Mouse (Mus musculus) monocyte, adult 2 months (primary cell): ENCODE measurements around the gene Fxyd6.

ENCODE experiments used
- DNase-seq, 2 experiments: peaks; one replicate each; pipeline ENCODE4 v3.0.0; 2022; ENCODE audit warnings: low spot score in 2 of 2, low read depth in 1 of 2

Fxyd6 gene

DNA sequence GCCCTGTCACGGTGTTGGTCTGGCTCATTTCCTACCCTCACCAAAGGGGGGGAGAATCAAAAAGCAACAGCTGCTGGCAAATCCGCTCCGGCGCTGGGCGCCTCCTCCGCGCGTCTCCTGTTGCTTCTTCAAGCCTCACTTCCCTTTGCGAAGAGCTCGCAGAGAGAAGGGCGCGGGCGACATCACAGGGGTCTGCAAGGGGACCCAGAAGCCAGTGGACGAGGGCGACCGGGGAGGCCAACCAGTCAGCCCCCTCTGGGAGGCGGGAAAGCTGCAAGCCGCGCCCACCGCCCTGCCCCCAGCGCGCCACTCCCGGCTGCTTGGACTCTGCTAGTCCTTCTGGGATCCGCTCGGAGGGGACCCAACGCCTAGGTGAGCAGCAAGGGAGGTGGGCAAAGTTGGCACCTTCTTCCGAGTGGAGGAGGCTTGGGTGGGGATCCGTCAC, at the start of gene Fxyd6:
Gene Fxyd6 (plus strand): TSS at position 69 of the 445 bp plus-strand sequence.
- no peak for DNase-seq

GRCm38 (mm10) chr9:45321465-45321864, 48.5 kb upstream of the Fxyd6 start:
- no peak for DNase-seq

- no peak for DNase-seq
Measured at GRCm38 (mm10) chr9:45321946-45322430, 48.0 kb upstream of the Fxyd6 start.

GRCm38 (mm10) chr9:45326390-45326789, 43.6 kb upstream of the Fxyd6 start:
- DNase-seq: no peak

DNA sequence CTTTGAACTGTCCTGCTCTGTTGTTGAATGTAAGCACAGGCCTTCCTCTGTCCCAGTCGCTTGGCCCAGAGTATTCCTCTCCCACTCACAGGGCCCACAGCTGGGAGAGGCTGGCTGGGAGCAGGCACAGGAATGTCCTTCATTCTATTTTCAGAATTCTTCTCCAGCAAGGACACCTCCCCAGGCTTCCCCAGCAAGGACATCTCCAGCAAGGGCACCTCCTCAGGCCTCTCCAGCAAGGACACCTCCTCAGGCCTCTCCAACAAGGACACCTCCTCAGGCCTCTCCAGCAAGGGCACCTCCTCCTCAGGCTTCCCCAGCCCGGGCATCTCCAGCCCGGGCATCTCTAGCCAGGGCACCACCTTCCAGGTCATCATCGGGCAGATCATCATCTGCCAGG, 41.7 kb upstream of the Fxyd6 start:
- no peak for DNase-seq

DNA sequence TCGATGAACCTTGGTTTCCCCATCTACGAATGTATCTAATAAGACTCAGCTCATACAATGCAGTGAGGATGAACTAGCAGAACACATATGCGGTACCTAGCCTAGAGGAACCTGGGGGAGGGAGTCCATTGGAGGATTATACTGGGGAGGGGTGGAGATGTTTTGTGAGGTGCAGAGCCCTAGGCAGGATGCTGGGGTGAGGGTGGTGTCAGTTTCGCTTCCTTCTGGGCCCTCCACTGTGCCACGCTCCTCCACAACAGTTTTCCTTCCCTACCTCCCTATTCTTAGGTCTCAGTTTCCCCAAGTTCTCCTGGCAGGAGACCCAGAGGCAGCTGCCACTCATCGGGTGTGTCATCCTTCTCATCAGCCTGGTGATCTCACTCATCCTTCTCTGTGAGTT, 40.4 kb upstream of the Fxyd6 start:
- DNase-seq: no peak

DNA sequence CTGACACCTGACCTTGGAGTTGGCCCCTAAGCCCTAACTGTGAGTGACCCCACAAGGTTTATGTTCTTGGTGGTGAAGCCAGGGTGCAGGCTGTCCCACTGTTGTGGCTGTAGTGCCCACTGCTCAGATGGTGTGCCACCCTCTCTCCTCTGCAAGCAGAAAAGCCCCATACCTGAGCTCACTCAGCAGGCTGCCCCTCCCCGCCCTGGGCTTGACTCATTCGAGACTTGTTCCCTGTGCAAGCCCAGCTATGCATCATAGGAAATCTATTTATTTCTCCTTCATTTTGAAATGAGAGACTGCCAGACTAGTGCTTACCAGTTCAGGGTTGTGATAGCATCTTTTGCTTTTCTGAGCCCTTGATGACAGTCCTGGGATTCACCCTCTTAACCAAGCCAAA, 32.6 kb upstream of the Fxyd6 start:
- no peak for DNase-seq

GRCm38 (mm10) chr9:45343066-45343465, 26.9 kb upstream of the Fxyd6 start:
- DNase-seq: no peak

DNA sequence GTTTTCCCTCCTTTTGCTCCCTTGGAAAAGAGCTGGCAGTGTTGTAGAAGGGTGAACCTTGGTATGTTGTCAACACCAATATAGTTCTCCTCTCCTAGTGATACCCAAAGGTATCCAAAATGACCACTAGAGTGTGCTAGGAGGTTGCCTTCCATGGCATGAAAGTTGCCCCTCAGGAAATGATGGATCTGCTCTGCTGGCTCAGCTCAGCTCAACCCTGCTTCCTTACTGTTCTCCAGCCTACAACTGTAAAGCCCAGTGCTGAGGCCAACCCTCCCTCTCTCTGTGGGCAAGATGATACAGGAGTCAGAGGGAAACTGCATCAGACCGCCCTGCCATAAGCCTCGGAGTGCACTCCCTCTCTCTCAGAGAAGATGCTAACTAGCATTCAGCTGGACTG, 24.5 kb upstream of the Fxyd6 start:
- no peak for DNase-seq

- no peak for DNase-seq
Measured at GRCm38 (mm10) chr9:45346276-45346675, 23.7 kb upstream of the Fxyd6 start.

- DNase-seq: no peak
Measured at GRCm38 (mm10) chr9:45348560-45348959, 21.4 kb upstream of the Fxyd6 start.

DNA sequence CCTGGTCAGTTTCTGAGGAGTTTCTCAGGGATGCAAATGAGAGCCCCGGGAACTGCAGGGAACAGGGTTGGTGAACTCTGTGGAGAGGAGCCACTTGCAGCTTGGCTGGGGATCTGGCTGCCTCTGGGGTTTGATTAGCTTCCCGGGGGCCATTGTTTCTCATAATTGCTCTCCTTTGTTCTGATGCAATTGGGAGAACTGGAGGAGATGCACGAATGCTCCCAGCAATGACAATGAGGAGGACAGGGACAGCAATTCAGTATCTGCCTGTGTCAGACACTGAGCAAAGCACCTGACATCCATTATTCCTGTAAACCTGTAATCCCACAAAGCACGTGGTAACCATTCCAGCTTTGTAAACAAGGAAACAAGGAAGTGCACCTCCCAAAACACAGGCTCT, 20.8 kb upstream of the Fxyd6 start:
- DNase-seq: no peak

- DNase-seq: no peak
Measured at GRCm38 (mm10) chr9:45349851-45350250, 20.1 kb upstream of the Fxyd6 start.

DNA sequence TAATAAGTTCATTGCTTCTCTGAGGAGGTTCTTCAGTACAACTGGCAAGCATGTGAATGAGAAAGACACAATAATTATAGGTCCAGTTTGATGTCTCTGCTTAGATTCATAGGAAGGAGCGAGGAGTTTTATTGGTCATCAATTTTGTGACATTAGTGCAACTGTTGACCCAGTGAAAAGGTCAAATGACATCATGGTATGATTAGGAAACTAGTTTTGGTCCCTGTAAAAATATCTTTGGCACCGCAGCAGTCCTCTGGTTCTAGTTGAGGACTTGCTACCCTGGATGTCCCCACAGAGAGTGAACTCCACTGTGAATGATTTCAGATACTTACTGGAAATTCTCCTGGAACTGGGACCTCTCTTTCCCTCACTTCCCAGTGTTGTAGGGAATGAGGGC, 14.8 kb upstream of the Fxyd6 start:
- no peak for DNase-seq

- no peak for DNase-seq
Measured at GRCm38 (mm10) chr9:45358356-45358755, 11.6 kb upstream of the Fxyd6 start.

DNA sequence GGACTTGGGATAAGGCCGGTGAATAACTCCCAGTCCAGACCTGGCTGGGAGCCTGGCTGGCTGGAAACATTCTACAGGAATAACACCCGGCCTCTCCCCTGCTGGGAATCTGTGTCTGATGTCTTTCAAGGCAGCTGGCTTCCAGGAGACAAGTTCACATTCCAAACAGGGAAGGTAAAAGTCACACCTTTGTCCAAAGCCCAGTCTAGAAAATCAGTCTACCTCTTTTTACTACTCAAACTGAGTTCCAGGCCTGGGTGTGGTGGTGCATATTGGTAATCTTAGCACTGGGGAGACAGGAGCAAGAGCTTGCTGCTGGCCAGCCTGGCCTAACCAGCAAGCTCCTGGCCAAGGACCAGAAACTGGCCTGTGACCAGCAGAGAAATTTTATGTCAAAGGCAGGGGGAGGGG, 7.9 kb upstream of the Fxyd6 start:
- no peak for DNase-seq

GRCm38 (mm10) chr9:45363639-45364214, 6.3 kb upstream of the Fxyd6 start:
- DNase-seq: no peak

GRCm38 (mm10) chr9:45367716-45368115, 2.3 kb upstream of the Fxyd6 start:
- no peak for DNase-seq

- no peak for DNase-seq
Measured at GRCm38 (mm10) chr9:45368341-45368901, 1.6 kb upstream of the Fxyd6 start.

- DNase-seq: no peak
Measured at GRCm38 (mm10) chr9:45370616-45371336, 791 bp downstream of the Fxyd6 start.

DNA sequence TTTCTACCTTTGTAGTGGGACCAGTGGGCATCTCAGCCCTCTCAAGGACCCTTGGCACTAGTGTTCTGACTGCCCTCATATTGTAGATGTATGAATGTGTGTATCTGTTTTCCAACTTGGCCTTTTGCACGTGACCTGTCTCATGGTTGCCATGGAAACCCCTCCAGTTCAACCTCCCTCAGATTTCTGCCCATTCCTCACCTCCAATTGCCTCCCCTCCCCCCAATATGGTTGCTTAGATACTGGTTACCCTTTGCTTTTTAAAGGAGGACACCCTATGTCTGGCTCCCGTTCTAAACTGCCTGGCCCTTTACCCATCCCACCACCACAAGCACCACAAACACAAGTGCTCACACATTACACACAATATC, 1.3 kb downstream of the Fxyd6 start:
- no peak for DNase-seq

DNA sequence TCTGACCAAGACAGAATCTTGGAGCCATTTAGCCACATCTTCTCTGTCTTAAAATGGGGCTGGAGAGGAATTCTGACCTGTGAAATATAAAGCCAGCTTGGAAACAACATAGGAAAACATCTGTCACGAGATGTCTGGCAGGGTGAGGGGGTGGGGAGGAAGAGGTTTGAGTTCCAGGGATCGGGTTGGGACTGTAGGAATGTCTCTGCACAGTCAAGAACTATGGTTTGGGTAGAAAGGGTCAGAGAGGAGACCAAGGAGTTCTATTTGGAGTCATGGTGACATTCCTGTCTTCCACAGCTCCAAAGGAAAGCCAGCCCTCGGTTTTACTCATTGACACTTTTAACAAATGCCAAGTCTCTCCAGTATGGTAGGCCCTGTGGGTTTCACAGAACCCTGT, 3.9 kb downstream of the Fxyd6 start:
- no peak for DNase-seq
